Mouse (Mus musculus) intestine, embryonic 15.5 days (tissue): Measurements from ENCODE around the gene Gga1. TPM values are rescaled to one million over a fixed set of nuclear protein-coding genes. Genes with fewer than 3 reads are reported as not detected.
"Not testable (repeated sequence)": the region's sequence is repeated elsewhere in the genome, so short reads cannot be mapped to it uniquely, and the experiment has no call there.

ENCODE experiments used
- ATAC-seq: fragments of 200-750 bp; cut with Nextera tagmentation; 2 replicates; pipeline ENCODE4 v1.8.0; 2017; ENCODE audit warnings: moderate TSS enrichment, moderate library complexity
- H3K27ac ChIP-seq: fragments of 300-500 bp; sonication (generic); 2 replicates; pipeline ENCODE4 v1.5.1; 2015; ENCODE audit warnings: mild to moderate bottlenecking, inconsistent platforms
- H3K27me3 ChIP-seq: fragments of 300-500 bp; sonication (generic); replicated peaks from 2 replicates; pipeline ENCODE4 v1.6.1; 2015; ENCODE audit warnings: inconsistent platforms
- H3K36me3 ChIP-seq: fragments of 300-500 bp; sonication (generic); 2 replicates; pipeline ENCODE4 v1.6.1; 2015; ENCODE audit warnings: inconsistent platforms
- H3K4me1 ChIP-seq: fragments of 300-500 bp; sonication (generic); replicated peaks from 2 replicates; pipeline ENCODE4 v1.6.1; 2015; ENCODE audit warnings: inconsistent platforms
- H3K4me2 ChIP-seq: fragments of 300-500 bp; sonication (generic); replicated peaks from 2 replicates; pipeline ENCODE4 v1.6.1; 2015; ENCODE audit warnings: mild to moderate bottlenecking, inconsistent platforms
- H3K4me3 ChIP-seq: fragments of 300-500 bp; sonication (generic); replicated peaks from 2 replicates; pipeline ENCODE4 v1.5.1; 2015; ENCODE audit warnings: inconsistent platforms
- H3K9ac ChIP-seq: fragments of 300-500 bp; sonication (generic); 2 replicates; pipeline ENCODE4 v1.6.1; 2015; ENCODE audit warnings: inconsistent platforms
- H3K9me3 ChIP-seq: fragments of 300-500 bp; sonication (generic); 2 replicates; pipeline ENCODE4 v1.6.1; 2016; ENCODE audit warnings: inconsistent platforms
- WGBS: fragments of 180-500 bp; shearing (Covaris S2); methylation state at CpG from one replicate; pipeline ENCODE4 v1.1.7; 2015; 5-methylcytosine and 5-hydroxymethylcytosine counted together
- polyA plus RNA-seq: library from polyadenylated mRNA; unstranded; fragments of >200 nt; fragmentation: Nextera tagmentation; extraction: Ambion mirVana; gene quantifications from 2 replicates; pipeline ENCODE4 v1.2.1, GENCODE M21; 2015

The Gga1 gene
- polyA plus RNA-seq, 1 experiment from 2014 or later = 47.6 TPM

GRCm38 (mm10) chr15:78868398-78868797, 8.6 kb upstream of the Gga1 start:
- WGBS = 7% methylated on average over 9 of the region's 9 CpGs

GRCm38 (mm10) chr15:78868826-78869233, 8.2 kb upstream of the Gga1 start:
- Histone ChIP-seq H3K27ac (peak overlapping the region; percentile 85), H3K4me2 (peak overlapping the region; percentile 9; the same call in 1 of the 2 replicates), H3K9me3 (no peaks in the 10 kb centered on the region), H3K4me1 (peaks cover 23% of the 10 kb centered on the region), H3K27me3 (no peaks in the 10 kb centered on the region), H3K36me3 (no peaks in the 10 kb centered on the region), H3K4me3 (no peak overlapping the region), H3K9ac (no peak overlapping the region)
- ATAC-seq = peak; percentile 42
- WGBS = 42% methylated on average over 7 of the region's 7 CpGs

More at GRCm38 (mm10) chr15:78868398-78868797, 8.6 kb upstream of the Gga1 start:
- no peak overlapping the region for H3K4me3 ChIP-seq
- no peaks in the 10 kb centered on the region for H3K36me3 ChIP-seq
- peak overlapping the region; percentile 9; the same call in 1 of the 2 replicates for H3K4me2 ChIP-seq
- H3K27me3 ChIP-seq = no peaks in the 10 kb centered on the region
- peaks cover 27% of the 10 kb centered on the region for H3K4me1 ChIP-seq
- peak overlapping the region; percentile 85 for H3K27ac ChIP-seq
- peak; percentile 76 for ATAC-seq
- no peak overlapping the region for H3K9ac ChIP-seq
- no peaks in the 10 kb centered on the region for H3K9me3 ChIP-seq

GRCm38 (mm10) chr15:78869775-78870174, 7.2 kb upstream of the Gga1 start:
- Histone ChIP-seq H3K4me1 (peaks cover 20% of the 10 kb centered on the region), H3K9ac (no peak overlapping the region), H3K36me3 (no peaks in the 10 kb centered on the region), H3K9me3 (no peaks in the 10 kb centered on the region), H3K27ac (no peak overlapping the region), H3K4me2 (no peak overlapping the region), H3K27me3 (no peaks in the 10 kb centered on the region), H3K4me3 (no peak overlapping the region)
- WGBS = 26% methylated on average over 6 of the region's 6 CpGs
- ATAC-seq = no peak

DNA sequence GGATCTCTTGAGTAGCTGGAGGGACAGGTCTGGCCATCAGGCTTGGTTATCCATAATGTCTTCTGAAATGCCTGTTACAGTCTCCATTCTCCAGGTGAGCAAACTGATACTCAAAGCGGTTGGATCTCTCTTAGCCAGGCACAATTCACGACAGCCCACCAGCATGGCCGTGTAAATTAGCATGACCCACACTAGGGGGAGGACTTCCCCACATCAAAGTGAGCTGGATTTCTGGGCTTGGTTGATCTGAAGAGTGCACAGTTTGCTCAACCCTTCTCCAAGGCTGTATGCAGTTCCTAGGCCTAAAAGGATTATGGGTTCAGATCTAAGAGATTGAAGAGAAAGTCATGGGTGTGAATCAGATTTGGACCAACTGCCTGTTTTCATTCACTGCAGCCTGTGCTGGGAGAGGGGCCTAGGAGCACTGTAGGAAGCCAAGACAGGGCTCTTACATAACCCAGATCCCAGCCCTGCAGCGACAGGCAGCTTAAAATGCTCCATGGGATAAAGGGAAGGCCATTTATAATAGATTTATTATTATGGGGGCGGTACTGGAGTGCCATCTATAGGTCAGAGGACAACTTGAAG, 4.9 kb upstream of the Gga1 start:
- H3K9ac ChIP-seq = no peak overlapping the region
- H3K36me3 ChIP-seq = no peaks in the 10 kb centered on the region
- H3K27ac ChIP-seq = no peak overlapping the region
- peaks cover 35% of the 10 kb centered on the region for H3K4me1 ChIP-seq
- ATAC-seq = no peak
- H3K27me3 ChIP-seq = no peaks in the 10 kb centered on the region
- no peak overlapping the region for H3K4me2 ChIP-seq
- no peaks in the 10 kb centered on the region for H3K9me3 ChIP-seq
- WGBS = 46% methylated on average over 5 of the region's 5 CpGs
- H3K4me3 ChIP-seq = no peak overlapping the region

- H3K27ac ChIP-seq = no peak overlapping the region
- H3K36me3 ChIP-seq = no peaks in the 10 kb centered on the region
- no peak for ATAC-seq
- no peaks in the 10 kb centered on the region for H3K27me3 ChIP-seq
- H3K4me2 ChIP-seq = no peak overlapping the region
- no peak overlapping the region for H3K9ac ChIP-seq
- H3K4me3 ChIP-seq = no peak overlapping the region
- H3K9me3 ChIP-seq = no peaks in the 10 kb centered on the region
- 59% methylated on average over 13 of the region's 13 CpGs for WGBS
- H3K4me1 ChIP-seq = peaks cover 23% of the 10 kb centered on the region
These were observed 3.1 kb upstream of the Gga1 start for GRCm38 (mm10) chr15:78873803-78874435.

DNA sequence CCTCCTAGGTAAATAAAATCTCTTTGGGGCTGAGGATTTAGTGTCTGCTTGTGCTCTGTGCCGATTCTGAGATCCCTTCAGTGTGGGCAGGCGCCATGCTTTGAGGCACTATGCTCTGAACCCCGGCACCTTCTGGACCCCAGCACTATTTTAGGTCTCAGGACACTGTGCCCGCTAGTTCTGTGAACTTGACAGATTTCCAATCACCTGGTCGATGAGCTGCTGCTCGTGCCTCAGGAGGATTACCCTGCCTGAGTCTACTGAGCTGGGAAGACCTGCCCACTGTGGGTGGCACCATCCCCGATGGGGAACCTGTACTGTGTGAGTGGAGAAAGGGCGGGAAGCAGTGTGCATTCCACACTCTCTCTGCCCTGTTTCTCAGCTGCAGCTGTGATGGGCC, 2.0 kb upstream of the Gga1 start:
- 70% methylated on average over 8 of the region's 8 CpGs for WGBS

DNA sequence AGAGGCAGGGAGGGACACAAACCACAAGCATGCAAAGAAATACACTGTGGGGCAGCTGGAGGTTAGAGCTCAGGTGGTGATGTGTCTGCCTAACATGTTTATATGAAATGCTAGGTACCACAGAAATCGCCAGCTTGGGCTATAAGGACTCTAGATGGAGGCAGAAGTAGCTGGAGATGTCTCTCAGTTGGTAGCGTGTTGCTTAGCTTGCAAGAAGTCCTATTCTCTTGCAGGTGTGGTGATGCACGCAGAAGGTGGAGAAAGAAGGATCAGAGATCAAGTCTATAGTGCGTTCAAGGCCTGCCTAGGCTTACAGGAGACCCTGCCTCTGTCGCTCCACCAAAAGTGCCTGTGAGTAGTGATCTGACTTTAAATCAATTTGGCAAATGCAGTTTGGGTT, 1.5 kb upstream of the Gga1 start:
- 0 out of 2 replicates have a peak overlapping the region, but pooled peaks have one; percentile 79 for H3K9ac ChIP-seq
- peaks cover 30% of the 10 kb centered on the region for H3K4me1 ChIP-seq
- H3K4me3 ChIP-seq = no peak overlapping the region
- H3K4me2 ChIP-seq = peak overlapping the region; percentile 67
- no peaks in the 10 kb centered on the region for H3K36me3 ChIP-seq
- ATAC-seq = no peak
- no peaks in the 10 kb centered on the region for H3K9me3 ChIP-seq
- no peaks in the 10 kb centered on the region for H3K27me3 ChIP-seq
- WGBS = 64% methylated on average over 5 of the region's 5 CpGs
- peak overlapping the region; percentile 100 for H3K27ac ChIP-seq

More for the DNA sequence above, 2.0 kb upstream of the Gga1 start:
- peak overlapping the region; percentile 100 for H3K27ac ChIP-seq
- H3K36me3 ChIP-seq = no peaks in the 10 kb centered on the region
- no peaks in the 10 kb centered on the region for H3K9me3 ChIP-seq
- no peaks in the 10 kb centered on the region for H3K27me3 ChIP-seq
- H3K4me2 ChIP-seq = no peak overlapping the region
- no peak for ATAC-seq
- H3K4me3 ChIP-seq = no peak overlapping the region
- H3K9ac ChIP-seq = no peak overlapping the region
- H3K4me1 ChIP-seq = peaks cover 28% of the 10 kb centered on the region

DNA sequence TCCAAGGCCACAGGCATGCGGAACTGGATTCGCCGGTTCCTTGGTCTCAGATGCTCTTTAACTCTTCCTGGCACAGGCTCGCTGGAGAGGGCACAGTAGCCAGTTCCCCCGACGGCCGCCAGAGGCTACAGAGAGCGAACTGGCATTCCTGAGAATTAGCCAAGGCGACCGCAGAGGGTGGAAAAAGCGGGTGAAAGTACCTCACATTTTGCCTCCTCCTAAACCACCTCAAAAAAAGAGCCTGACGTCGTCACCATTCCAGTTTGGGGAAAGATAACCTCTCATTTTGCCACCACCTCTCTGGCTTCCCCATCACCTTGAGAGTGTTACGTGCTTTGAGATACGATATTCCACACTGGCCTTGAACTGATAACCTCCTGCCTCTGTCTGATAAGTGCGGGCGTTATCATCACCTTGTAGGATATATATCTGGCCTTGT, 713 bp upstream of the Gga1 start:
- ATAC-seq = peak; percentile 55
- peak overlapping the region; percentile 74 for H3K4me3 ChIP-seq
- peaks cover 30% of the 10 kb centered on the region for H3K4me1 ChIP-seq
- H3K4me2 ChIP-seq = peak overlapping the region; percentile 67
- no peaks in the 10 kb centered on the region for H3K9me3 ChIP-seq
- no peaks in the 10 kb centered on the region for H3K27me3 ChIP-seq
- 2% methylated on average over 17 of the region's 17 CpGs for WGBS
- H3K36me3 ChIP-seq = peaks cover 2% of the 10 kb centered on the region
- H3K27ac ChIP-seq = peak overlapping the region; percentile 100
- H3K9ac ChIP-seq = peak overlapping the region; percentile 79

DNA sequence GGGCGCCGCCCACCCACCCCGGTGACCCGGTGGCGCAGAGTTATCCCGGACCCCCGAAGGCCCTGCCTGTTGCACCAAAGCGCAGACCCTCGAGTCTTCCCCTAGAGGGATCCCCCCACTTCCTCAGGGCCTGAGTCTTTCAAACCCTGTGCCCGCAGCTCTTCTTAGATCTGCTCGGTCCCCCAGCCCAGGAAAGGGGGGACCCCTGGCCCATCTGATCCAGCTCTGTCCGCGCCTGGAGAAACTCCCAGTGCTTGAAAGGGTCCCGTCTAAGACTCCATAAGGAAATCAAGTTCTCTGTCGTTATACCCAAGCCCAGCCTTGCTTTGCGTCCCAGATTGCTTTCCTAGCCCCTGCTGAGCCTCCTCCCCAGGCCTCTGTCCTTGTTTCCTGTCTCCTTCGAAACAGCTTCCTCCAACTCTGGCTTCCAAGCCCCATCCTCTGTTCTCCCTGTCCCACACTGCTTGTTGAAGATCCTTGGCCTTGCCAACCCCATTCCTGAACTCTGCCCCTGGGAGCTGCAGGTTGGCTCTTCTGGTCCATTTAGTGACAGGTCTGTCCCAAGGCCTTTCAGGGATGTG, 910 bp downstream of the Gga1 start:
- peaks cover 27% of the 10 kb centered on the region for H3K4me1 ChIP-seq
- no peaks in the 10 kb centered on the region for H3K9me3 ChIP-seq
- H3K36me3 ChIP-seq = peaks cover 11% of the 10 kb centered on the region
- peak overlapping the region; percentile 67 for H3K4me2 ChIP-seq
- peak overlapping the region; percentile 100 for H3K27ac ChIP-seq
- H3K4me3 ChIP-seq = peak overlapping the region; percentile 74
- no peaks in the 10 kb centered on the region for H3K27me3 ChIP-seq
- 3% methylated on average over 17 of the region's 17 CpGs for WGBS
- H3K9ac ChIP-seq = peak overlapping the region; percentile 79
- peak; percentile 0; the same call in 1 of the 2 replicates for ATAC-seq

GRCm38 (mm10) chr15:78878792-78879516, 2.0 kb downstream of the Gga1 start:
- not testable (repeated sequence) for H3K9ac ChIP-seq, H3K27me3 ChIP-seq, H3K4me3 ChIP-seq, ATAC-seq, H3K9me3 ChIP-seq
- 27% methylated on average over 7 of the region's 7 CpGs for WGBS
- Histone ChIP-seq H3K4me2 (peak overlapping the region; percentile 15), H3K27ac (0 out of 2 replicates have a peak overlapping the region, but pooled peaks have one; percentile 36), H3K36me3 (peaks cover 14% of the 10 kb centered on the region), H3K4me1 (peaks cover 27% of the 10 kb centered on the region)

DNA sequence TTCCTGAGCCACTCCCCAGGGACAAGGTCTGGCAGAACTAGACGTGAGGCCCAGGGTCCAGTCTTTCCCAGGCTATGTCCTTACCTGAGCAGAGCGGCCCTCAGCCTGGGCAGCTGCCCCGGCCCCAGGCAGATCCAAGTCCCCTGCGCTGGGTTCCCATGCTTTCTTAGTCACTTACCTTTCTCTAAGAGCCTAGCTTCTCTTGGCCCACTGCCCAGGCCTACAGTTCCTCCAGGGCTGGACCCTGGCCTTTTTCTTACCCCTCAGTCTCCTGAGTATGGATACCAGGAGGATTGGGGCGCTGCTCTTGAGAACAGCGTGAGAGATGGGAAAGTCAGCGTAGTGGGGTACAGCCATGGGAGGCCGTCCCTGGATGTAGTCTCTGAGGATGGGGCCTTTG, 3.4 kb downstream of the Gga1 start:
- Histone ChIP-seq H3K27me3 (no peaks in the 10 kb centered on the region), H3K36me3 (peaks cover 25% of the 10 kb centered on the region), H3K4me1 (peaks cover 23% of the 10 kb centered on the region), H3K4me3 (no peak overlapping the region), H3K9me3 (no peaks in the 10 kb centered on the region), H3K9ac (no peak overlapping the region), H3K27ac (no peak overlapping the region), H3K4me2 (no peak overlapping the region)
- WGBS = 92% methylated on average over 8 of the region's 8 CpGs
- ATAC-seq = no peak

- Histone ChIP-seq H3K36me3 (peaks cover 33% of the 10 kb centered on the region), H3K4me3 (no peak overlapping the region), H3K27ac (no peak overlapping the region), H3K4me2 (no peak overlapping the region), H3K27me3 (no peaks in the 10 kb centered on the region), H3K4me1 (peaks cover 13% of the 10 kb centered on the region), H3K9me3 (no peaks in the 10 kb centered on the region), H3K9ac (no peak overlapping the region)
- 81% methylated on average over 3 of the region's 3 CpGs for WGBS
- no peak for ATAC-seq
These were observed 4.8 kb downstream of the Gga1 start for GRCm38 (mm10) chr15:78881828-78882227.
